Mouse (Mus musculus) right cerebral cortex, postnatal 4 days (tissue): Measurements from ENCODE around the gene Lypd6b.

ENCODE experiments used
- DNase-seq: peaks from one replicate; pipeline ENCODE4 v3.0.0-alpha.2; 2022

Lypd6b gene

GRCm38 (mm10) chr2:49787376-49788050 is at the start of gene Lypd6b:
Lypd6b (plus strand) TSS chr2:49787688.
- DNase-seq: peak; percentile 37

GRCm38 (mm10) chr2:49739046-49739445 is 48.4 kb upstream of the Lypd6b start:
- DNase-seq: no peak

GRCm38 (mm10) chr2:49741026-49741425 is 46.5 kb upstream of the Lypd6b start:
- DNase-seq: no peak

GRCm38 (mm10) chr2:49741895-49742734 is 45.4 kb upstream of the Lypd6b start:
- peak; percentile 61 for DNase-seq

GRCm38 (mm10) chr2:49742919-49743318 is 44.6 kb upstream of the Lypd6b start:
- DNase-seq: no peak

GRCm38 (mm10) chr2:49743775-49744174 is 43.7 kb upstream of the Lypd6b start:
- DNase-seq: no peak

GRCm38 (mm10) chr2:49744251-49745093 is 43.0 kb upstream of the Lypd6b start:
- no peak for DNase-seq

- DNase-seq: no peak
These were observed 42.2 kb upstream of the Lypd6b start for GRCm38 (mm10) chr2:49745094-49745781.

- DNase-seq: no peak
These were observed 40.5 kb upstream of the Lypd6b start for GRCm38 (mm10) chr2:49746947-49747346.

GRCm38 (mm10) chr2:49747670-49748069 is 39.8 kb upstream of the Lypd6b start:
- DNase-seq: no peak

- peak; percentile 78 for DNase-seq
These were observed 38.7 kb upstream of the Lypd6b start for GRCm38 (mm10) chr2:49748628-49749342.

GRCm38 (mm10) chr2:49749730-49750576 is 37.5 kb upstream of the Lypd6b start:
- DNase-seq: no peak

- no peak for DNase-seq
These were observed 35.8 kb upstream of the Lypd6b start for GRCm38 (mm10) chr2:49751544-49752210.

GRCm38 (mm10) chr2:49752211-49752607 is 35.3 kb upstream of the Lypd6b start:
- no peak for DNase-seq

GRCm38 (mm10) chr2:49753062-49753461 is 34.4 kb upstream of the Lypd6b start:
- no peak for DNase-seq

GRCm38 (mm10) chr2:49755054-49755453 is 32.4 kb upstream of the Lypd6b start:
- no peak for DNase-seq

- no peak for DNase-seq
These were observed 29.9 kb upstream of the Lypd6b start for GRCm38 (mm10) chr2:49757616-49758015.

GRCm38 (mm10) chr2:49764331-49764946 is 23.0 kb upstream of the Lypd6b start:
- DNase-seq: no peak

- DNase-seq: no peak
These were observed 18.6 kb upstream of the Lypd6b start for GRCm38 (mm10) chr2:49768916-49769315.

- DNase-seq: no peak
These were observed 17.0 kb upstream of the Lypd6b start for GRCm38 (mm10) chr2:49770440-49770839.
